Mouse (Mus musculus) intestine, postnatal 0 days (tissue): ENCODE data around the gene Erg. TPM values are rescaled to one million over a fixed set of nuclear protein-coding genes. Genes with fewer than 3 reads are reported as not detected.

Experiments
- ATAC-seq: fragments of 200-750 bp; cut with Nextera tagmentation; 2 replicates; pipeline ENCODE4 v1.8.0; 2017; ENCODE audit warnings: mild to moderate bottlenecking, moderate TSS enrichment, moderate library complexity
- H3K27ac ChIP-seq: fragments of 300-500 bp; sonication (generic); 2 replicates; pipeline ENCODE4 v1.5.1; 2014; ENCODE audit warnings: mild to moderate bottlenecking, low read depth, low read length, moderate library complexity
- H3K27me3 ChIP-seq: fragments of 300-500 bp; sonication (generic); replicated peaks from 2 replicates; pipeline ENCODE4 v1.6.1; 2014; ENCODE audit warnings: low read length, mixed read lengths; ENCODE audit not compliant: control insufficient read depth, insufficient read depth
- H3K36me3 ChIP-seq: fragments of 300-500 bp; sonication (generic); 2 replicates; pipeline ENCODE4 v1.6.1; 2014; ENCODE audit warnings: mild to moderate bottlenecking, moderate library complexity; ENCODE audit not compliant: control insufficient read depth, insufficient read depth
- H3K4me1 ChIP-seq: fragments of 300-500 bp; sonication (generic); replicated peaks from 2 replicates; pipeline ENCODE4 v1.6.1; 2014; ENCODE audit warnings: antibody characterized with exemption, low read length, mixed read lengths; ENCODE audit not compliant: control insufficient read depth, insufficient read depth
- H3K4me2 ChIP-seq: fragments of 300-500 bp; sonication (generic); replicated peaks from 2 replicates; pipeline ENCODE4 v1.6.1; 2014; ENCODE audit warnings: low read depth, mild to moderate bottlenecking, moderate library complexity
- H3K4me3 ChIP-seq: fragments of 300-500 bp; sonication (generic); 2 replicates; pipeline ENCODE4 v1.5.1; 2014; ENCODE audit warnings: low read depth, low read length
- H3K9ac ChIP-seq: fragments of 300-500 bp; sonication (generic); 2 replicates; pipeline ENCODE4 v1.6.1; 2014; ENCODE audit warnings: mild to moderate bottlenecking, low read depth, low read length
- H3K9me3 ChIP-seq: fragments of 300-500 bp; sonication (generic); 2 replicates; pipeline ENCODE4 v1.6.1; 2016; ENCODE audit warnings: mixed run types; ENCODE audit not compliant: control insufficient read depth
- CTCF ChIP-seq: sonication (generic); IDR thresholded peaks from 2 replicates; pipeline ENCODE4 v1.5.1; 2016; ENCODE audit warnings: low read depth, mild to moderate bottlenecking, control low read depth, antibody characterized with exemption, moderate library complexity
- WGBS: fragments of 180-500 bp; shearing (Covaris S2); extraction: QIAGEN DNeasy Blood & Tissue Kit; methylation state at CpG from one replicate; pipeline ENCODE4 v1.1.7; 2014; 5-methylcytosine and 5-hydroxymethylcytosine counted together
- polyA plus RNA-seq: library from polyadenylated mRNA; unstranded; fragments of >200 nt; fragmentation: Nextera tagmentation; extraction: Ambion mirVana; gene quantifications from 2 replicates; pipeline ENCODE4 v1.2.1, GENCODE M21; 2015

Erg gene
- polyA plus RNA-seq, 1 experiment from 2014 or later, result 2.0 TPM

DNA sequence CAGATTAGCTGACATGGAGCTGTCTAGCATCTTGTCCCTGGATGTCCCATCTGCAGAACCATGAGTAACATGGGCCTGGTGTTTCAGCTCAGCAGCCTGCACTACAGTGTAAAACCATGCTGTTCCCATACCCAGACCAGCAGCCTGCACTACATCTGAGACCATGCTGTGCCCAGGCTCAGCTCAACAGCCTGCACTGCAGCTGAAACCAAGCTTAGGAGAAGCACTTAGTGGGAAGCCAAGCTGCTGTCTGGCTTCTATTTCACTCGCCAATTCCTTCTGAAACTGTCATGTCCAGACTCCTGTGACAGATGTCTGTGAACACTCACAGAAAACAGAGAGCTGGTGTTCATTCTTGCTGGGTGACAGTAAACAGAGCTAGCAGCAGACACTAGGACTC, 195.6 kb downstream of the Erg start:
- H3K9ac ChIP-seq, result no peak overlapping the region
- H3K36me3 ChIP-seq, result no peaks in the 10 kb centered on the region
- no peak for ATAC-seq
- H3K4me3 ChIP-seq, result no peak overlapping the region
- no peak overlapping the region for H3K27ac ChIP-seq
- no peaks in the 10 kb centered on the region for H3K27me3 ChIP-seq
- no peaks in the 10 kb centered on the region for H3K4me1 ChIP-seq
- no peaks in the 10 kb centered on the region for H3K9me3 ChIP-seq
- WGBS, result 52% methylated on average over 1 of the region's 1 CpGs
- H3K4me2 ChIP-seq, result no peak overlapping the region
- TF ChIP-seq CTCF, result no peak

DNA sequence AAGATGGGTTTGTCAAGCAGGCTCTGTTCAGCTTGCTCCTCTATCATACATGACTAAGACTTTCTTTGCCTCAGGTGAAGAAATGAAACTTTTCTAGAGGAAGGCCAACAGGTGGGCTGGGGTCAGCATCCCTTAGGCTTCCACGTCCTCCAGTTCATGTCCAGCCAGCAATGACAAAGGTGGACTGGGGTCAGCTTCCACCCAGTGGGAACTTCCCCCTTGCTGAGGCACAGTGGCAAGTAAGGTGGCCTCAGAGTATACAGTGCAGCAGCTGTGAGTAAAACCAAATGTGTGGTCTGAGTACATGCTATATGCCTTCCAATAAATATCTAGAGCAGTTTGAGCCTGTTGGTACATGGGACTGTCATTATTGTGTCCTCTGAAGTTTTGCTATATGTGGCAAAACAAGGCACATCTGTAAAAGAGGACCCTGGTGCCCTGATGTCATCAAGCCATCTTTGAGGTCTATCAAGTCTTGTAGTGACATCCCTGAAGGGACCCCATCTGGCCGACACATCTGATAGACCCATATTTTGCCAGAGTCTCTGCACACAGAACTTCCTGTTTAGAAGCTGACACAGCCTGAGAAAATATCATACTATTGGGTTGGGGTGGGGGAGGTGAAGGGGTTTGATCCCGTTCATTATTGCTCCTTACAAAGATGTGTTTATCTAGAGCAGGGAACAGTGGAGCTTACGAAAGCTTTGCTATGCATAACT, 197.4 kb downstream of the Erg start:
- Histone ChIP-seq H3K9ac (no peak overlapping the region), H3K27me3 (no peaks in the 10 kb centered on the region), H3K36me3 (no peaks in the 10 kb centered on the region), H3K4me2 (no peak overlapping the region), H3K4me1 (no peaks in the 10 kb centered on the region), H3K4me3 (no peak overlapping the region), H3K9me3 (no peaks in the 10 kb centered on the region), H3K27ac (no peak overlapping the region)
- TF ChIP-seq CTCF, result no peak
- WGBS, result 68% methylated on average over 4 of the region's 4 CpGs
- ATAC-seq, result no peak

DNA sequence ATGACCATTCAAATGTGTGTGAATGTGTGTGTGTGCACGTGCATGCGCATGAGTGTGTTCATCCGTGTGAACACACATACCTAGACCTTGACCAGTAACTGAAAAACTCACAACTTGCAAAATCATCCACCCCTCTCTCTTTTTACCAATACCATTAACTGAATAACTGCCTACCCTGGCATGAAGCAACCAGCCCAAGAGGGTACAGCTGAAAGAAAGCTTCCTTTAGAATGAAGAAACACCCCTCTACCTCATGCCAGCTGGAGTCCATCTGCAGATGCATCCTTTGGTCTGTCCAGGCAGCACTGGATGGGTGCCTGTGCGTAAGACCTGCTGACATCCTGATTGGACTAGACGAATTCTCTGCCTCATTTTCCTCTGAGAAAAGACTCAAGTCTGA, 198.1 kb downstream of the Erg start:
- WGBS, result 84% methylated on average over 5 of the region's 5 CpGs
- Histone ChIP-seq H3K36me3 (no peaks in the 10 kb centered on the region), H3K4me2 (no peak overlapping the region), H3K27ac (no peak overlapping the region), H3K4me1 (no peaks in the 10 kb centered on the region), H3K9me3 (no peaks in the 10 kb centered on the region), H3K4me3 (no peak overlapping the region), H3K27me3 (no peaks in the 10 kb centered on the region), H3K9ac (no peak overlapping the region)
- no peak for TF ChIP-seq CTCF
- ATAC-seq, result no peak

GRCm38 (mm10) chr16:95387008-95387407, 199.4 kb downstream of the Erg start:
- ATAC-seq, result no peak

DNA sequence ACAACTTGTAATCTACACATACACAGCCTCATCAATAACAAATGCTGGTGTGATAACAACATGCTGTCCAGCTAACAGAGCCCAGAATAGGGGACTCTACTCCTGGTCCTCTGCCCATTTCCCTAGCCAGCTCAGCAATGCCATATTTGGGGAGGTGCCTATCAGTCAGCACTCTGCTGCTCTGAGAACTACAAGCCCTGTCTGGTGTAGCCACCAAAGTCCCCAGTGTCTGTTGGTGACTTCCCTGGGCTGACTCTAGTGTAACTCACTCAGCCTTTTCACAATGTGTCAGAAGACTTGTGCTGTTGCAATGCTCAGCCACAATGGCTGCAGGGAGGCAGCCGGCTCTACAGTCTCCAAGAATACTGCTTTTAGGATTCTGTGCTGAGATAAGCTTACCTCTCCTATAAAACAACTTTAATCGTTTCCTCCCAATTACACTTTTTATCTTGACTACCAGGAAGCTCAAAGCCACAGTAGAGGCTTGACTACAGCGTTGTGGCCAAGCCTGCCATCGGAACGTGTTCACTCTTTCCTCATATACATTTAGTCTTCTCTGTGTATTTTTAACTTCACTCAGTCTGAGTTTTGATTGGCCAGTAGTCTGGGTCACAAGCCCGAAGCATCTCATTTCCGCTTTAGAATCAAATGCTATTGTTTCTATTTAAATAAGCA, 201.0 kb downstream of the Erg start:
- Histone ChIP-seq H3K4me3 (no peak overlapping the region), H3K4me1 (no peaks in the 10 kb centered on the region), H3K9me3 (no peaks in the 10 kb centered on the region), H3K36me3 (no peaks in the 10 kb centered on the region), H3K4me2 (no peak overlapping the region), H3K9ac (no peak overlapping the region), H3K27me3 (no peaks in the 10 kb centered on the region), H3K27ac (no peak overlapping the region)
- WGBS, result 85% methylated on average over 7 of the region's 7 CpGs
- no peak for TF ChIP-seq CTCF
- ATAC-seq, result no peak

More at GRCm38 (mm10) chr16:95387008-95387407, 199.4 kb downstream of the Erg start:
- 92% methylated on average over 2 of the region's 2 CpGs for WGBS
- Histone ChIP-seq H3K4me2 (no peak overlapping the region), H3K4me1 (no peaks in the 10 kb centered on the region), H3K27me3 (no peaks in the 10 kb centered on the region), H3K36me3 (no peaks in the 10 kb centered on the region), H3K9me3 (no peaks in the 10 kb centered on the region), H3K9ac (no peak overlapping the region), H3K4me3 (no peak overlapping the region), H3K27ac (no peak overlapping the region)
- no peak for TF ChIP-seq CTCF

GRCm38 (mm10) chr16:95384590-95385148, 201.7 kb downstream of the Erg start:
- WGBS, result 89% methylated on average over 9 of the region's 9 CpGs
- no peaks in the 10 kb centered on the region for H3K27me3 ChIP-seq
- no peak for ATAC-seq
- H3K9me3 ChIP-seq, result no peaks in the 10 kb centered on the region
- no peak for TF ChIP-seq CTCF
- no peaks in the 10 kb centered on the region for H3K36me3 ChIP-seq
- no peaks in the 10 kb centered on the region for H3K4me1 ChIP-seq
- H3K4me3 ChIP-seq, result no peak overlapping the region
- H3K27ac ChIP-seq, result no peak overlapping the region
- H3K9ac ChIP-seq, result no peak overlapping the region
- no peak overlapping the region for H3K4me2 ChIP-seq
